Mouse (Mus musculus) bone marrow, adult 2 months (tissue): ENCODE results near the gene Spata45.

ENCODE experiments used
- CTCF ChIP-seq: fragments of 200-500 bp; IDR thresholded peaks from 2 replicates; pipeline ENCODE4 v1.5.1; 2011; ENCODE audit warnings: low read length, control low read depth; ENCODE audit not compliant: control insufficient read depth, insufficient read depth
- POLR2A ChIP-seq: fragments of 200-500 bp; IDR thresholded peaks from 2 replicates; pipeline ENCODE4 v1.6.1; 2011; ENCODE audit warnings: low read depth, mild to moderate bottlenecking, control low read depth, low read length, borderline replicate concordance; ENCODE audit not compliant: control insufficient read depth

DNA sequence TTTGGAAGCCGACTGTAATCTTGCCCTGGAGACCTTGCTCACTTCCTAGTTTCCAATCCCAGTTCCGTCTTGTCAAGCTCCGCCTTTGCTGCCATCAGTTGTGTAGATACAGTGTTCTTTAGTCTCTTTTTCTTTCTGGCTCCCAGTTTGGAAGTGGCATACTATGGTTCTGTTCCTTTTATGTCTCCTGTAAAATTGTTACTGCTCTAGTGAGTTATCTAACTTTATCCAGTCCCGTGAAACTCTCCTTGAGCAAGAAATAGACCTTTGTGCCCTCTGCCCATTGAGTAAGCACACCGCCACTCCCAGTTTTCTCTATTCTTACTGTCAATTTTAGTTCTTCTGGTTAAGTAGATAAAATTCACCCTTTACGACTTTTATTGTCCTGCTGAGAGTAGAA lies 35.2 kb downstream of the Spata45 start:
- TF ChIP-seq POLR2A = no peak
- TF ChIP-seq CTCF = no peak
